Mouse (Mus musculus): ENCODE measurements at regions not wholly inside any gene's neighbourhood (a gene's known extent, or its start where the extent isn't known, plus 50 kb on each side); places are given as distances from the start of the nearest gene placed in this dataset.

DNA sequence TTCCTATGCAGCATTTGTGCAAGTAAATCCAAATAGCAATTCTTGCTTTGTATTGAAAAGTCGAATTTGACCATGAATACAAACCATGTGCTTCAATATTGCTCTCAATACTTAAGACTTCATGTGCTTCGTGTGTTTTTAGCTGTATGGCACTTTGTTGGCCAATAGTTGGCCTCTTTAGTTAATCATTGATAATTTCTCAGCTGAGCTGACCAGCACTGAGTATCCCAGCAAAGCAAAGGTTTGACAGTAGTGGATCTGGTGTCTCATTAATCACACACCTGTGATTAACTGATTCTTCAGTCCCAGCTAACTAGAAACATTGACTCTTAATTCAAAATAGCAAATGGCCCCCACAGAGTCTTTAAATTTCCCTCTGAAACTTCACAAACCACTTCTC, 102.0 kb upstream of the Apob start:
- Histone ChIP-seq H3K9me3 (replicated peaks; ENCODE audit: control insufficient read depth, low read length) (no peaks in the 10 kb centered on the region), H3K27ac (ENCODE audit: low read length) (no peak overlapping the region), H3K9ac (ENCODE audit: low read length) (no peak overlapping the region), H3K4me3 (ENCODE audit: low read length) (no peak overlapping the region), H3K27me3 (ENCODE audit: control insufficient read depth, insufficient read depth, low read length) (no peaks in the 10 kb centered on the region), H3K4me1 (ENCODE audit: control insufficient read depth, insufficient read depth, low read length) (no peaks in the 10 kb centered on the region), H3K4me2 (ENCODE audit: low read depth, low read length) (no peak overlapping the region), H3K36me3 (ENCODE audit: control insufficient read depth, insufficient read depth) (no peaks in the 10 kb centered on the region)
- no peak for ATAC-seq (replicated peaks; ENCODE audit: extremely low read depth, insufficient read depth, low FRiP score)
- WGBS = 65% methylated on average over 2 of the region's 2 CpGs

DNA sequence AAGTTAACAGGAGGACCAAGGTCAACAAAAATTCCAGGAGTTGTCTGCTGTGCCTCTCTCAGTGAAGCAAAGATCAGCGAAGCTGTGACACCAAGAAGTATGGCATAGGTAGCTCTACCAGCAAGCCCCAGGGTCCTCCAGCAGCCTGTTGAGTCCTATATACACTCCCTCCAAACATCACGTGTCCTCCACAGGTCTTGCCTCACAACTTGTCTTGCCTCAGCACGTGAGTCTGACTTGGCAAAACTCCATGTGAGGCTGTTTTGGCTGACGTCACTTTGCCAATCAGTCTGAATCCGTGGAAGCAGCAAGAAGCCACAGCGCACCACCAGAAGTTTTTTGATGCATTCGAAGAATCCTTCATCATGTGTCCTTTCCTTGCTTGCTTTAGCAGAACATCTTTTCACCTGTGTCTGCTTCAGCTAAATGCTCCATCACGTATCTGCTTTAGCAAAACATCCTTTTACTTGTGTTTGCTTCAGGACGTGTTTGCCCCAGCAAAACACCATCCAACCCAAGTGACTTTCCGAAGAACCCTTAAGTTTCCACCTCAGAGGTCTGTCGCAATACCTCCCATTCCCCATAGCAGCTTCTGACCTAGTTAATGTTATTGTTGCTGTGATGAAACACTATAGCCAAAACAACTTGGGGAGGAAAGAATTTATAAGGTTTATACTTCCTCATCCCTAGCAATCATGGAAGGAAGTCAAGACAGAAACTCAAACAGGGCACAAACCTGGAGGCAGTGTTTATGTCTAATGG, 101.0 kb upstream of the Apob start:
- ATAC-seq (replicated peaks; ENCODE audit: extremely low read depth, insufficient read depth, low FRiP score) = no peak
- H3K4me1 ChIP-seq (ENCODE audit: control insufficient read depth, insufficient read depth, low read length) = no peaks in the 10 kb centered on the region
- no peak overlapping the region for H3K27ac ChIP-seq (ENCODE audit: low read length)
- no peaks in the 10 kb centered on the region for H3K9me3 ChIP-seq (replicated peaks; ENCODE audit: control insufficient read depth, low read length)
- no peaks in the 10 kb centered on the region for H3K36me3 ChIP-seq (ENCODE audit: control insufficient read depth, insufficient read depth)
- H3K9ac ChIP-seq (ENCODE audit: low read length) = no peak overlapping the region
- no peaks in the 10 kb centered on the region for H3K27me3 ChIP-seq (ENCODE audit: control insufficient read depth, insufficient read depth, low read length)
- WGBS = 77% methylated on average over 11 of the region's 11 CpGs
- no peak overlapping the region for H3K4me2 ChIP-seq (ENCODE audit: low read depth, low read length)
- H3K4me3 ChIP-seq (ENCODE audit: low read length) = no peak overlapping the region

DNA sequence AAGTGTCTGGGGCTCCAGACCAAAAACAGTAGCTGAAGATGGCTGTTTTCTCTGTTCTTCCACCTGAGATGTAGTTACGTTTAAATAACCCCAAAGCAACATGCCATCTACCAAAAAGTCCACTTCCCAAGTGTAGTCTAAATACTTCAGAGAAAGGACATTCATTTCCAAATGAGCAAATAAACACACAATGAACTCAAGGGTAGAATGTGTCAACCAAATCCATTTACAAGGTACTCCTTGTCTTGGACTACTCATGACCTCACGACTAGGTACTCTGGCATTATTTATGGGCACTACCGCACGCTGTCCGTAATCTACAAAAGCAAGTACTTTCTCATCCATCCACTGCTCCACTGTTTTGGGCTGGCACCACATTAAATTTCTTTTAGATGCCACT, 98.7 kb upstream of the Apob start:
- Histone ChIP-seq H3K4me2 (ENCODE audit: low read depth, low read length) (no peak overlapping the region), H3K9me3 (replicated peaks; ENCODE audit: control insufficient read depth, low read length) (no peaks in the 10 kb centered on the region), H3K27ac (ENCODE audit: low read length) (no peak overlapping the region), H3K36me3 (ENCODE audit: control insufficient read depth, insufficient read depth) (no peaks in the 10 kb centered on the region), H3K9ac (ENCODE audit: low read length) (no peak overlapping the region), H3K27me3 (ENCODE audit: control insufficient read depth, insufficient read depth, low read length) (no peaks in the 10 kb centered on the region), H3K4me1 (ENCODE audit: control insufficient read depth, insufficient read depth, low read length) (no peaks in the 10 kb centered on the region), H3K4me3 (ENCODE audit: low read length) (no peak overlapping the region)
- WGBS = 85% methylated on average over 5 of the region's 5 CpGs
- ATAC-seq (replicated peaks; ENCODE audit: extremely low read depth, insufficient read depth, low FRiP score) = no peak

DNA sequence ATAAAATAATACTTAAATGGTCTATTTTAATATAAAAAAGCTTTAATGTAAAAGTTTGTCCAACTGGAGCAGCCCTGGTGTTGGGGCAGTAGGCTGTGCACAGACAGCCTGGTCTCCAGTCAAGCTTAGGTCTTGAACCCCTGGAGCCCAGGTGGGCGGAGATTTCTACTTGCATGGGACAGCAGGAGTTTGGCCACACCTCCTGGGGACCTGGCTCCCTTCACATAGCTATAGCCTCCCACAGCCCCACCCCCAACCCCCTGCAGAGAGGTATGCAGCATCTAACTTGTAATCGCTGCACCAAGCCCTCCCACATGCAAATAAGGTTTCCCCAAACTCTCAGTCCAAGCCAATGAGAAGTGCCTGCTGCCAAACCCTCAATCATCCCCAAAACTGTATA, 81.3 kb upstream of the Apob start:
- Histone ChIP-seq H3K9ac (ENCODE audit: low read length) (no peak overlapping the region), H3K27me3 (ENCODE audit: control insufficient read depth, insufficient read depth, low read length) (no peaks in the 10 kb centered on the region), H3K4me1 (ENCODE audit: control insufficient read depth, insufficient read depth, low read length) (no peaks in the 10 kb centered on the region), H3K36me3 (ENCODE audit: control insufficient read depth, insufficient read depth) (no peaks in the 10 kb centered on the region), H3K4me3 (ENCODE audit: low read length) (no peak overlapping the region), H3K27ac (ENCODE audit: low read length) (no peak overlapping the region), H3K9me3 (replicated peaks; ENCODE audit: control insufficient read depth, low read length) (no peaks in the 10 kb centered on the region), H3K4me2 (ENCODE audit: low read depth, low read length) (no peak overlapping the region)
- ATAC-seq (replicated peaks; ENCODE audit: extremely low read depth, insufficient read depth, low FRiP score) = no peak
- WGBS = 48% methylated on average over 2 of the region's 2 CpGs

DNA sequence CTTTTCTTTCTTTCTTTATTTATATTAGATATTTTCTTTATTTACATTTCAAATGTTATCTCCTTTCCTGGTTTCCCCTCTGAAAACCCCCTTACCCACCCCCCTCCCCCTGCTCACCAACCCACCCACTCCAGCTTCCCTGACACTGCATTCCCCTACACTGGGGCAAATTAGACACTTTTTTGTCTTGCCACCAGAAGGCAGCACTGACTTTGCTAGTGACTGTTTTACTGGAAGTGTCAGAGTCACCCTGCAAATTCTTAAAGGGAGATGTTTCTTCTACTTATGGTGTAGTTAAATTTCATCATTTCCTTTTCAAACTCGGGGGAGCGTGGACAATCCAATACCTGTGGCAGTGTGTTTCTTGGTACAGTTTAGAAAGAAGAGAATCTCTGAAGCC, 72.1 kb upstream of the Apob start:
- H3K4me3 ChIP-seq (ENCODE audit: low read length) = no peak overlapping the region
- H3K36me3 ChIP-seq (ENCODE audit: control insufficient read depth, insufficient read depth) = no peaks in the 10 kb centered on the region
- ATAC-seq (replicated peaks; ENCODE audit: extremely low read depth, insufficient read depth, low FRiP score) = no peak
- H3K27ac ChIP-seq (ENCODE audit: low read length) = no peak overlapping the region
- WGBS = 67% methylated on average over 2 of the region's 2 CpGs
- no peak overlapping the region for H3K9ac ChIP-seq (ENCODE audit: low read length)
- H3K4me1 ChIP-seq (ENCODE audit: control insufficient read depth, insufficient read depth, low read length) = no peaks in the 10 kb centered on the region
- H3K9me3 ChIP-seq (replicated peaks; ENCODE audit: control insufficient read depth, low read length) = no peaks in the 10 kb centered on the region
- no peak overlapping the region for H3K4me2 ChIP-seq (ENCODE audit: low read depth, low read length)
- H3K27me3 ChIP-seq (ENCODE audit: control insufficient read depth, insufficient read depth, low read length) = no peaks in the 10 kb centered on the region

DNA sequence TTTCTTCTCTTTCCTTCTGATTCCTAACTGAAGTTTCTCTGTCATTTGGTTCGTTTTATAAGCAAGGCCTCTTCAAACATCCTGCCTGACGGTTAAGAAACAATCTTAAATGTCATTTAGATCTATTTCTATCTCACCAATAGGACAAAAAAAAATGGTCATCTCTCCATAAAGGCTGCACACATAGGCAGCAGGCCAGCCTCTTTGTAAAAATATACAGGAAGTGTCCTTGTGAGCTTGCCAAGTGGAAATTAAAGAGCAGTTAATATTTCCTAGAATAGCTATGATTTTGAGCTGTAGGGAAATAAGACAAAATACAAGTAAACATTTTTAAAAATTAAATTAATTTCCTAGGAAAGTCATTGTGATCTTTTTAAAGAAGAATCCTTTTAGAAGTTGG, 70.6 kb upstream of the Apob start:
- Histone ChIP-seq H3K4me3 (ENCODE audit: low read length) (no peak overlapping the region), H3K27me3 (ENCODE audit: control insufficient read depth, insufficient read depth, low read length) (no peaks in the 10 kb centered on the region), H3K27ac (ENCODE audit: low read length) (no peak overlapping the region), H3K9ac (ENCODE audit: low read length) (no peak overlapping the region), H3K4me2 (ENCODE audit: low read depth, low read length) (no peak overlapping the region), H3K4me1 (ENCODE audit: control insufficient read depth, insufficient read depth, low read length) (no peaks in the 10 kb centered on the region), H3K9me3 (replicated peaks; ENCODE audit: control insufficient read depth, low read length) (no peaks in the 10 kb centered on the region), H3K36me3 (ENCODE audit: control insufficient read depth, insufficient read depth) (no peaks in the 10 kb centered on the region)
- no peak for ATAC-seq (replicated peaks; ENCODE audit: extremely low read depth, insufficient read depth, low FRiP score)
- 45% methylated on average over 2 of the region's 2 CpGs for WGBS

DNA sequence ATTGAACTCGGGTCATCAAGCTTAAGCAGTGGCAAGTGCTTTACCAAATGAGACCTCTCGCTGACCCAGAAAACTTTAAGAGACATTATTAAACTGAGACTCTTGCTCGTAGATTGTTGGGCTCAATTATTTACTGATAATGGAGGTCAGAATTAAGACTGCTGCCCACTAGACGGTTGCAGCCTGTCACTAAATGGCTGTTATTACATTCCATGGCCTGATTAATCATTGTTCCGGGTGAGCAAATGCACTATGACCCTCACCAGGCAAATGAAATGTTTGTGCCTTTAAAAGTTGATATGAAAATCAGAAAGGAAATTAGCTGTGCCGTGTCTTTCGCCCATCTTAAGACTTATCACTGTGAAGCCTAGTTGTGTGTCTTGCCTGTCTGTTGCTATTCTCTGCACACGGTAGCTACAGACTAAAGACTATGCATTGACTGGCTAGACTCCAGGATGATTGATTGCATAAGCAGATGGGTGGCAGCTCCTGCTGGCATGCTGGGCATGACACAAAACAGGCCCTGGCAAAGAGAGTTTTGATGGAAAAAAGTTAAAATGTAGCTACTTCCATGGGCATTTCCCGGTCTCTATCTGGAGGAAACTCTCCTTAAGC, 67.6 kb upstream of the Apob start:
- H3K9me3 ChIP-seq (replicated peaks; ENCODE audit: control insufficient read depth, low read length) = no peaks in the 10 kb centered on the region
- no peaks in the 10 kb centered on the region for H3K4me1 ChIP-seq (ENCODE audit: control insufficient read depth, insufficient read depth, low read length)
- no peaks in the 10 kb centered on the region for H3K27me3 ChIP-seq (ENCODE audit: control insufficient read depth, insufficient read depth, low read length)
- WGBS = 64% methylated on average over 9 of the region's 9 CpGs
- H3K36me3 ChIP-seq (ENCODE audit: control insufficient read depth, insufficient read depth) = no peaks in the 10 kb centered on the region
- H3K9ac ChIP-seq (ENCODE audit: low read length) = no peak overlapping the region
- no peak overlapping the region for H3K27ac ChIP-seq (ENCODE audit: low read length)
- no peak overlapping the region for H3K4me2 ChIP-seq (ENCODE audit: low read depth, low read length)
- no peak overlapping the region for H3K4me3 ChIP-seq (ENCODE audit: low read length)
- ATAC-seq (replicated peaks; ENCODE audit: extremely low read depth, insufficient read depth, low FRiP score) = no peak

DNA sequence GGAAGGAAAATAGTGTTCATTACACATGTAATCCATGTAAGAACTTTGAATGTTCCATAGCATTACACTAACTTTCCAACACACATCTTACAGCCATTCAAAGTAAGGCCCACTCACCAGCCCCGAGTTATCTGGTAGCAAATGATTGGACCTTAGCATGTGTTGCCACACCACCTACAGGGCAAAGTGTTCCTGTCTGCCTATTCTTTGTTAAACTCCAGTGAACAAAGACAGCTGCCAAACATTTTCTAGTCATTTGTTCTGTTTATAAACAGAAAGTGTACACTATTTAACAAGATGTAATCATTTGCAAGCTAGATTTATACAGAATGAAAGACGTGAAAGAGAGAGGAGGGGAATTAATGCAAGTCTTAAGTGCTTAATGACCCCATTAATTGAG, 66.9 kb upstream of the Apob start:
- Histone ChIP-seq H3K36me3 (ENCODE audit: control insufficient read depth, insufficient read depth) (no peaks in the 10 kb centered on the region), H3K9ac (ENCODE audit: low read length) (no peak overlapping the region), H3K27me3 (ENCODE audit: control insufficient read depth, insufficient read depth, low read length) (no peaks in the 10 kb centered on the region), H3K4me3 (ENCODE audit: low read length) (no peak overlapping the region), H3K4me1 (ENCODE audit: control insufficient read depth, insufficient read depth, low read length) (no peaks in the 10 kb centered on the region), H3K4me2 (ENCODE audit: low read depth, low read length) (no peak overlapping the region), H3K9me3 (replicated peaks; ENCODE audit: control insufficient read depth, low read length) (no peaks in the 10 kb centered on the region), H3K27ac (ENCODE audit: low read length) (no peak overlapping the region)
- WGBS = 65% methylated on average over 2 of the region's 2 CpGs
- no peak for ATAC-seq (replicated peaks; ENCODE audit: extremely low read depth, insufficient read depth, low FRiP score)

DNA sequence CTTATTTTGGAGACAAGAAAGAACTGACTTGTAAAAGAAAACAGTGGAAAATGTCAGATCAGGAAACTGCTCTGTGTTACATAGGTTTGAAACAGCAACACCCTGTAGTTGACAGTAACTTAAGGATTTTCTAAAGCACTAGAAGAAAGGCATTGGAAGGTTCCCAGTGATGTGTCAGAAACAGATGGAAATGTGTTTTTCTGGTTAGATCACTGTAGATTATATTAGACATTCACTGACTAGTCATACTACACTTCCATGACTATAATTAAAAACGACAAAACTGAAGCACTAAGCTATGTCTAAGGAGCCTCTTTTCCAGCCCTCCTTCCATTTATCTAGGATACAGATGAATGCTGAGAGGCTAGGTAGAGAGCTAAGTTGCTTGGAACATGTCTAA, 59.1 kb upstream of the Apob start:
- WGBS = 68% methylated on average over 1 of the region's 1 CpGs
- no peak overlapping the region for H3K9ac ChIP-seq (ENCODE audit: low read length)

More for the DNA sequence above, 59.1 kb upstream of the Apob start:
- no peaks in the 10 kb centered on the region for H3K36me3 ChIP-seq (ENCODE audit: control insufficient read depth, insufficient read depth)
- H3K9me3 ChIP-seq (replicated peaks; ENCODE audit: control insufficient read depth, low read length) = no peaks in the 10 kb centered on the region
- ATAC-seq (replicated peaks; ENCODE audit: extremely low read depth, insufficient read depth, low FRiP score) = no peak
- H3K4me1 ChIP-seq (ENCODE audit: control insufficient read depth, insufficient read depth, low read length) = no peaks in the 10 kb centered on the region
- H3K27me3 ChIP-seq (ENCODE audit: control insufficient read depth, insufficient read depth, low read length) = no peaks in the 10 kb centered on the region
- H3K4me3 ChIP-seq (ENCODE audit: low read length) = no peak overlapping the region
- no peak overlapping the region for H3K27ac ChIP-seq (ENCODE audit: low read length)
- H3K4me2 ChIP-seq (ENCODE audit: low read depth, low read length) = no peak overlapping the region
